Mouse (Mus musculus): ENCODE measurements around the gene Adgrl1.

GRCm38 (mm10) chr8:83908583-83908982, 8.7 kb downstream of the Adgrl1 start:
- TF ChIP-seq CTCF (IDR thresholded peaks at IDR 0.05; ENCODE audit: control insufficient read depth, insufficient read depth, insufficient replicate concordance, low read depth, low read length) = no peak
- no peak for TF ChIP-seq POLR2A (IDR thresholded peaks at IDR 0.05; ENCODE audit: control insufficient read depth, low read depth, low read length)
